Mouse (Mus musculus) intestine, postnatal 0 days (tissue): ENCODE results near the gene Hacd4. TPM values are rescaled to one million over a fixed set of nuclear protein-coding genes. Genes with fewer than 3 reads are reported as not detected.
A peak's percentile ranks its signal among the peaks of the same experiment; 100 is the strongest.

Source experiments
- ATAC-seq: fragments of 200-750 bp; cut with Nextera tagmentation; 2 replicates; pipeline ENCODE4 v1.8.0; 2017; ENCODE audit warnings: mild to moderate bottlenecking, moderate TSS enrichment, moderate library complexity
- H3K27ac ChIP-seq: fragments of 300-500 bp; sonication (generic); 2 replicates; pipeline ENCODE4 v1.5.1; 2014; ENCODE audit warnings: mild to moderate bottlenecking, low read depth, low read length, moderate library complexity
- H3K27me3 ChIP-seq: fragments of 300-500 bp; sonication (generic); replicated peaks from 2 replicates; pipeline ENCODE4 v1.6.1; 2014; ENCODE audit warnings: low read length, mixed read lengths; ENCODE audit not compliant: control insufficient read depth, insufficient read depth
- H3K36me3 ChIP-seq: fragments of 300-500 bp; sonication (generic); 2 replicates; pipeline ENCODE4 v1.6.1; 2014; ENCODE audit warnings: mild to moderate bottlenecking, moderate library complexity; ENCODE audit not compliant: control insufficient read depth, insufficient read depth
- H3K4me1 ChIP-seq: fragments of 300-500 bp; sonication (generic); replicated peaks from 2 replicates; pipeline ENCODE4 v1.6.1; 2014; ENCODE audit warnings: antibody characterized with exemption, low read length, mixed read lengths; ENCODE audit not compliant: control insufficient read depth, insufficient read depth
- H3K4me2 ChIP-seq: fragments of 300-500 bp; sonication (generic); replicated peaks from 2 replicates; pipeline ENCODE4 v1.6.1; 2014; ENCODE audit warnings: low read depth, mild to moderate bottlenecking, moderate library complexity
- H3K4me3 ChIP-seq: fragments of 300-500 bp; sonication (generic); 2 replicates; pipeline ENCODE4 v1.5.1; 2014; ENCODE audit warnings: low read depth, low read length
- H3K9ac ChIP-seq: fragments of 300-500 bp; sonication (generic); 2 replicates; pipeline ENCODE4 v1.6.1; 2014; ENCODE audit warnings: mild to moderate bottlenecking, low read depth, low read length
- H3K9me3 ChIP-seq: fragments of 300-500 bp; sonication (generic); 2 replicates; pipeline ENCODE4 v1.6.1; 2016; ENCODE audit warnings: mixed run types; ENCODE audit not compliant: control insufficient read depth
- CTCF ChIP-seq: sonication (generic); IDR thresholded peaks from 2 replicates; pipeline ENCODE4 v1.5.1; 2016; ENCODE audit warnings: low read depth, mild to moderate bottlenecking, control low read depth, antibody characterized with exemption, moderate library complexity
- WGBS: fragments of 180-500 bp; shearing (Covaris S2); extraction: QIAGEN DNeasy Blood & Tissue Kit; methylation state at CpG from one replicate; pipeline ENCODE4 v1.1.7; 2014; 5-methylcytosine and 5-hydroxymethylcytosine counted together
- polyA plus RNA-seq: library from polyadenylated mRNA; unstranded; fragments of >200 nt; fragmentation: Nextera tagmentation; extraction: Ambion mirVana; gene quantifications from 2 replicates; pipeline ENCODE4 v1.2.1, GENCODE M21; 2015

Gene Hacd4
- polyA plus RNA-seq: 6.6 and 7.4 TPM in 2 replicates

DNA sequence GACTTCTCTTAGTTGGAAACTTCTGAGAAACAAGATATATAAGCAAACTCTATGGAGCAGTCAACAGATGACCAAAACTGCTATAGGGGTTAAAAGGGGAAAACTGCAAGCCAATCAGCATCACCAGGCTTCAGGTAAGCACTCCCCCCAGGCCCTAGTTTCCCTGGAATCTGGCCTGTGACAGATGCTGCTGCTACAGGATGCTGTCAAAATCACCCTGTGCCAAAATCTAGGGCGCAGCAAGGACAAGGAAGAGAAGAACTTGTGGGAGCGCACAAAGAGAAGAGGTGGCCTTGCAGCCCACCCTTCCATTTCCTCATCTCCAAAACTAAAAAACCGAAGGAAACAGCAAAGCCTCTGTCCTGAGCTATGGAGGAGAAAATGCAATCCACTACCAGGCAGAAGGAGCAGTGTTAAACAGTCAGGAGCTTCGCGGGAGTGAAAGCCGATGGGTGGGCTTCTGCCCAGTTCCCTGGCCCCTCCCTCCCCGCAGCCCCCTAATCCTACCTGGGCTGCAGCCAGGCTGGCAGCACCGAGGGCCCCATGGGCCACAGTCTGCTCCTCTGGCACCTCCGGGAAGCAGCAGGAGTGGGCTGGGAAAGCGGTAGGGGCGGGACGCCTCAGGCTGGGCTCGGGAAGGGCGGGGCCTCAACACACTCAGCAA is at the start of gene Hacd4:
TSS of gene Hacd4 (minus strand) at position 603 of the 664 bp plus-strand sequence.
- TF ChIP-seq CTCF: no peak
- Histone ChIP-seq H3K4me3 (peak within 1 kb of the TSS; percentile 41), H3K36me3 (no peaks in the 10 kb centered on the region), H3K27ac (no peak within 1 kb of the TSS), H3K27me3 (no peaks in the 10 kb centered on the region), H3K4me2 (peak within 1 kb of the TSS; percentile 68), H3K9me3 (no peaks in the 10 kb centered on the region), H3K9ac (peak within 1 kb of the TSS; percentile 40; the same call in 1 of the 2 replicates), H3K4me1 (0 out of 2 replicates have a peak, but pooled peaks cover 3% of the 10 kb centered on the region)
- peak; percentile 54; the same call in 1 of the 2 replicates for ATAC-seq
- 5% methylated on average over 14 of the region's 14 CpGs for WGBS

DNA sequence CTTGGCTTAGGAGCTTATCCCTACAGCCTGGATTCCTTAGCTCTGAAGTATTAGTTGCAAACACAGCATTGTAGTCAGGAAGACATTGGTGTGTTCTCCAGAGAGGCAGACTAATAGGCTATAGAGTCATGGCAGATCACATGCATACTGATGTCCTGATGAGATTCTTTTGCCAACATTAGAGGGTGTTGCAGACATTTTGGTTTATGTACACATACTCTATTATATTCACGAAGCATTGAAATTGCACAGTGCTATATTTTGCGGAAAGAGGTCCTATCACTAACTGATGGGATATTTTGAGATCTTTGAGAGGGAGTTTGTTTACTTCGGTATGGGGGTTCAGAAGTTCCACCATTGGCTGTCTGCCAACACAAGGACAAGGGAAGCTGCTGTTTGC is 49.4 kb upstream of the Hacd4 start:
- TF ChIP-seq CTCF: no peak
- H3K27me3 ChIP-seq: no peaks in the 10 kb centered on the region
- no peak overlapping the region for H3K4me3 ChIP-seq
- ATAC-seq: no peak
- 59% methylated on average over 3 of the region's 3 CpGs for WGBS
- no peaks in the 10 kb centered on the region for H3K9me3 ChIP-seq
- H3K4me2 ChIP-seq: no peak overlapping the region
- H3K9ac ChIP-seq: no peak overlapping the region
- H3K36me3 ChIP-seq: no peaks in the 10 kb centered on the region
- no peak overlapping the region for H3K27ac ChIP-seq
- no peaks in the 10 kb centered on the region for H3K4me1 ChIP-seq

DNA sequence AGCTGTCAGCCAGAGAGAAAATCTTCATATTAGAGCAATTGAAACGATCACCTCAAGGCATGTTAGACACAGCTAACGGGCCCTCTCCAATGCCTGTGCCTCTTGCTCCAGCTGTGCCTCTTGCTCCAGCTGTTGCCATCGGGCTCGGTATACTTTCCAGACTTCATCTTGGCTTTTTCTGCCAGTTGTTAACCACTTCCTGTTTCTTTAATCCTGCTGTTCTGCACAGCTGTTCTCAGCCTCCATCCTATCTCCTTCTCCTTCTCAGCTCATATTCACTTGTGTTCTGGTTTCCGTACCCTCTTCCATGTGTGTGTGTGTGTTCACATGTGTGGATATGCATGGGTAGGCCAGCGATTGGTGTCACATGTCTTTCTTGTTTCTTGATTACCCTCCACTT is 41.4 kb upstream of the Hacd4 start:
- Histone ChIP-seq H3K4me1 (no peaks in the 10 kb centered on the region), H3K9me3 (no peaks in the 10 kb centered on the region), H3K4me3 (no peak overlapping the region), H3K27me3 (no peaks in the 10 kb centered on the region), H3K36me3 (no peaks in the 10 kb centered on the region), H3K27ac (no peak overlapping the region), H3K9ac (no peak overlapping the region), H3K4me2 (no peak overlapping the region)
- 72% methylated on average over 6 of the region's 6 CpGs for WGBS
- TF ChIP-seq CTCF: no peak
- no peak for ATAC-seq

DNA sequence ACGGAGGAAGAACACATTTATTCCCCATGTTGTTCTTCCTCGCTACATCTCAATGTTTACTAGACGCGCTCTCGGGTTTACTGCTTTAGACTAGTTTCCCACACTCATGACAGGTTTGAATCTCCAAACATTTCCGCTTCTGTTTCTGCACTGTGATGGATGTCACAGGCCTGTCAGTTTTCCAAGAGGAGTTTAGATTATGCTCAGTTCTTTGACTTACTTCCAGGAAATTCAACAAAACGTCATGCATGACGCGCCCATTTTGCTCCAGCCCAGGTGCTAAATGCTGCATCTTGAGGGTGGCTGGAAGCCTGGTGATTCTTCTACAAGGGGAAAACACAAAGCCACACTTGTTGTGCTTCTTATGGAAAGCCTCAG is 40.1 kb upstream of the Hacd4 start:
- H3K9me3 ChIP-seq: no peaks in the 10 kb centered on the region
- no peaks in the 10 kb centered on the region for H3K27me3 ChIP-seq
- no peak overlapping the region for H3K27ac ChIP-seq
- no peak overlapping the region for H3K9ac ChIP-seq
- H3K4me3 ChIP-seq: no peak overlapping the region
- no peak for TF ChIP-seq CTCF
- 57% methylated on average over 9 of the region's 9 CpGs for WGBS
- no peak overlapping the region for H3K4me2 ChIP-seq
- no peaks in the 10 kb centered on the region for H3K36me3 ChIP-seq
- H3K4me1 ChIP-seq: no peaks in the 10 kb centered on the region
- no peak for ATAC-seq

DNA sequence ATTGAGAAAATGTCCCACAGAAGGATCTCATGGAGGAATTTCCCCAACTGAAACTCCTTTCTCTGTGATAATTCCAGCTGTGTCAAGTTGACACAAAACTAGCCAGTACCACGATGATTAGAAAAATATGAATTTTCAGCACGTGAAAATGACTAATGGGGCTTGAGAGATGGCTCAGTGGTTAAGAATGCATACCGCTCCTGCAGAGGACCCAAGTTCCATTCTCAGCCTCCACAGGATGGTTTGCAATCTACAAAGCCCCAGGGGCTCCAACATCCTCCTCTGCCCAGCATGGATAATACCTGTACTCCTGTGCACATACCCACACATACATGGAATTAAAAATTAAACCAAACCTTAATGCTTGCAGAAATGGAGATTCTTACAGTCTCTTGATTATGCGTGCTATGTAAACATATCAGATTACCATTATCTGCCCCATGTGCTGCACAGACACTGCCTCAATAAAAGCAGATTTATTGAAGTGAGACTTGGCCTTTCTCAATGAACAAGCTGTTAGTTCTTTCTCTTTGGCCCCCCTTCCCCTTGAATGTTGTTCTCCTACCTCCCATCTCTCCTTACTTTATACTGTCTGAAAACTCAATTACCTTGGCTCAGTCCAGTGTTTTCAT is 39.6 kb upstream of the Hacd4 start:
- no peak for TF ChIP-seq CTCF
- whole genome bisulfite sequencing: 56% methylated on average over 4 of the region's 4 CpGs
- no peaks in the 10 kb centered on the region for H3K27me3 ChIP-seq
- H3K4me3 ChIP-seq: no peak overlapping the region
- no peak overlapping the region for H3K4me2 ChIP-seq
- no peak for ATAC-seq
- no peak overlapping the region for H3K9ac ChIP-seq
- H3K36me3 ChIP-seq: no peaks in the 10 kb centered on the region
- no peak overlapping the region for H3K27ac ChIP-seq
- no peaks in the 10 kb centered on the region for H3K4me1 ChIP-seq
- no peaks in the 10 kb centered on the region for H3K9me3 ChIP-seq

DNA sequence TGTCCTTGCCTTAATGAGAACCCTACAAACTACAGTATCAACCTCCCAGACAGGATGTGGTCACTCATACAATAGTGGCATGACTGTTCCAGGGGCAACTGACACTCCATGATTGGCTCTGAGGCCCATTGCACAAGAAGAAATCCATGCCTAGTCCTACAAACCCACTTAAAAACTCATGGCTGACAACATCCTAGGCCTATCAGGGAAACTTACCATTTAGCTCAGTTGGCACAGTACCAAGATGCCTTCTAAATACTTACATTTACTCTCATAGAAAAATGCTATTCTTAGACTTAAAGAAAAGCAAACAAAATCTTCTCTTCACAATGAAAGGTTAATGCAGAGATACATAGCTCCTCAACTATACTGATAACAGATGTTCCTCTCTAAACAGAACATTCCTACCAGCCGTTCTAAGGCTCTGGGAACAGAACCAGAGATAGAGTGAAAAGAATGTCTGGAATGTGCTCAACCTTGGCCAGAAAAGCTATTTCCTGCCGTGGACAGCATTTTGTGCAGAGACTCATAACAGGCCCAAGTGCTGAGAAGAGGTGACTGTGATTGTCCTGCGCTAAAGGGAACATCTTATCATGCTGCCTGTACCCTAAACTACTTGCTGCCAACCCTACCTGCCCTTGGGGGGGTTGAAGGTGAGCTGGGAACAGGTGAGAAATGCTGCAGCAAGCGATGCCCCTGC is 37.9 kb upstream of the Hacd4 start:
- no peak overlapping the region for H3K4me2 ChIP-seq
- ATAC-seq: no peak
- no peaks in the 10 kb centered on the region for H3K9me3 ChIP-seq
- 41% methylated on average over 4 of the region's 4 CpGs for WGBS
- no peak overlapping the region for H3K4me3 ChIP-seq
- H3K9ac ChIP-seq: no peak overlapping the region
- H3K27ac ChIP-seq: no peak overlapping the region
- no peaks in the 10 kb centered on the region for H3K4me1 ChIP-seq
- TF ChIP-seq CTCF: no peak
- H3K36me3 ChIP-seq: no peaks in the 10 kb centered on the region
- H3K27me3 ChIP-seq: no peaks in the 10 kb centered on the region
